Mouse (Mus musculus): ENCODE data around the gene Tgm6. TPM values are rescaled to one million over a fixed set of nuclear protein-coding genes. Genes with fewer than 3 reads are reported as not detected.

Tgm6 gene
- polyA plus RNA-seq, 1 experiment from 2014 or later: not detected

DNA sequence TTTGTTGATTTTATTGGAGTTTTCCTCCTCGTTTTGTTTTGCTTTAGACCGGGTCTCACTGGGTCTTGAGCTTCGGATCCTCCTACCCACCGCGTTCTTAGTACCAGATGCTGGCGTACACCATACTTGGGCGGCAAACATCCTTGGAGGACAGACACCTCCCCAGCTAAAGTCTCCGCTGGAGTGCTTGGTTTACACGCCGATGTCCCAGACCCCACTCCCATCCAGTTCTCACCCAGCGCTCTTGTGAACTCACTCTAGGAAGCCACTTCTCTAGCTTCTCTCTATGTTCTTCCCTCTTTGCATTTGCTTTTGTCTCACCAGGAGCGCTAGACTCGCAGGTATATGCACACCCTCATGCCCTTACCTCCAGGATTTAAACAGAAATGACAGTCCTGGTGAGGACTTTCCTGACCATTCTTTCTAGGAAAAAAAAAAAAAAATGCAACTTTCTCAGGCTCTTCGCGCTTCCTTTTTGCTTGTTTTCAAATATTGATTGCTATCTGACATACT is 67.3 kb downstream of the Tgm6 start:
- Histone ChIP-seq H3K36me3 (peaks cover 25% of the 10 kb centered on the region), H3K27me3 (no peaks in the 10 kb centered on the region), H3K9ac (peak overlapping the region; percentile 67), H3K4me1 (peaks cover 20% of the 10 kb centered on the region), H3K4me3 (replicated peaks) (peak overlapping the region; percentile 99), H3K27ac (peak overlapping the region; percentile 97), H3K9me3 (replicated peaks) (no peaks in the 10 kb centered on the region), H3K4me2 (peak overlapping the region; percentile 82)
- 2% methylated on average over 15 of the region's 15 CpGs for WGBS
- ATAC-seq (replicated peaks; ENCODE audit: low FRiP score): peak; percentile 69

DNA sequence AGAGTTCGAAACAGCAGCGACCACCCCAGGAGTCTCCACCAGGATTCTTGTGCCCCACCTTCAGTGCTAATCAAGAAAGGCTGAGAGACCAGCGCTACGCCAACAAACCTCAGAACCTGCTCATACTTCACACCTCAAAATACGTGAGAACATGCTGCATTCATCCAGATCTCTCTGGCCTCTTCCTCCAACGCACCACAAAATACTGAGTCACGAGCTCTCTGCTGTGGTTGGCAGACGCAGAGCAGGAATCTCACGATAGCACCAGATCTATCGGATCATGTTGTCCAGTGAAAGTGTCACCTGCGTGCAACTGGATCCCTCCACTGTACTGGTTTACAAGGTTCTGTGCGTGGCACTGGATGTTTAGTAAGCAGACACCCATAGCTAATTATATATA is 76.2 kb downstream of the Tgm6 start:
- no peaks in the 10 kb centered on the region for H3K36me3 ChIP-seq
- 85% methylated on average over 12 of the region's 12 CpGs for WGBS
- H3K27ac ChIP-seq: no peak overlapping the region
- no peak overlapping the region for H3K9ac ChIP-seq
- no peak overlapping the region for H3K4me2 ChIP-seq
- no peaks in the 10 kb centered on the region; the same call in 1 of the 2 replicates for H3K9me3 ChIP-seq (replicated peaks)
- ATAC-seq (replicated peaks; ENCODE audit: low FRiP score): no peak
- H3K4me3 ChIP-seq (replicated peaks): no peak overlapping the region
- no peaks in the 10 kb centered on the region for H3K27me3 ChIP-seq
- H3K4me1 ChIP-seq: no peaks in the 10 kb centered on the region

DNA sequence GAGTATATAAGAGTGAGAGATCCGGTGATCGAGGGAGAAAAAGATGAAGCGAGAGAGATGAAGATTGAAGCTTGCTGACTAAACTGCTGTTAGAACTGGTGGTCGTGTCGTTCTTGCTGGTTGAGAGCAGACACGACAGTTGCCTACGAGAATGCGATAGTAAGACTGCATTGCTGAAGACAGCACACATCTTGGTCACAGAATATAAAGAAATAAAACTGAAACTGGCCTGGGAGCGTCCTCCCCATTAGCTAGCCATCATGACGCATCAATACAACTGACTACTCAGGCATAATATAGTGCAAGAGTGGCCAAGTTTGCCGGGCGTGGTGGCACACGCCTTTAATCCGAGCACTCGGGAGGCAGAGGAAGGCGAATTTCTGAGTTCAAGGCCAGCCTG is 82.7 kb downstream of the Tgm6 start, which contains the start of gene Tmc2:
TSS of gene Tmc2 (plus strand) at position 301 of the 400 bp plus-strand sequence.
- no peaks in the 10 kb centered on the region for H3K27me3 ChIP-seq
- no peak within 1 kb of the TSS for H3K4me2 ChIP-seq
- no peak for ATAC-seq (replicated peaks; ENCODE audit: low FRiP score)
- 95% methylated on average over 16 of the region's 16 CpGs for WGBS
- no peak within 1 kb of the TSS for H3K4me3 ChIP-seq (replicated peaks)
- no peak within 1 kb of the TSS for H3K9ac ChIP-seq
- H3K4me1 ChIP-seq: no peaks in the 10 kb centered on the region
- H3K36me3 ChIP-seq: no peaks in the 10 kb centered on the region
- no peaks in the 10 kb centered on the region; the same call in 1 of the 2 replicates for H3K9me3 ChIP-seq (replicated peaks)
- no peak within 1 kb of the TSS for H3K27ac ChIP-seq

DNA sequence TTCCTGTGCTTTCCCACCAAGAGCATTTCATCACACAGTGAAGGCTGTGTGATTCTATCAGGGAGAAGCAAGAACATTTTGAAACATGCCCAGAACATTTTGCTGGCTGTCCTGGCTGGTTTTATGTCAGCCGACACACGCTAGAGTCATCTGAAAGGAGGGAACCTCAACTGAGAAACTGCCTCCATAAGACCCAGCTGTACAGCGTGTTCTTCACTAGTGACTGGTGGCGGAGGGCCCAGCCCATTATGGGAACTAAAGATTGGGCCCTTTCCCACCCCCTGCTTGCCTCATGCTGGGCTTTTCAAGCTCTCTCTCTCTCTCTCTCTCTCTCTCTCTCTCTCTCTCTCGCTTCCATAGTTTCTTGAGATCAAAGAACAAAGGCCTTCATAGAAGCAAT is 88.7 kb downstream of the Tgm6 start:
- Histone ChIP-seq H3K9ac (no peak overlapping the region), H3K4me2 (no peak overlapping the region)

More for the DNA sequence above, 88.7 kb downstream of the Tgm6 start:
- Histone ChIP-seq H3K9me3 (replicated peaks) (no peaks in the 10 kb centered on the region), H3K27ac (no peak overlapping the region), H3K4me3 (replicated peaks) (no peak overlapping the region), H3K36me3 (no peaks in the 10 kb centered on the region), H3K27me3 (no peaks in the 10 kb centered on the region), H3K4me1 (no peaks in the 10 kb centered on the region)
- ATAC-seq (replicated peaks; ENCODE audit: low FRiP score): no peak
- WGBS: 83% methylated on average over 5 of the region's 5 CpGs

Other genes with a start within 250 kb of the Tgm6 start
- 0.12 TPM in 1 of 2 replicates, not detected in the other for gene Tgm3, start 100.1 kb upstream of the Tgm6 start, polyA plus RNA-seq (2015; fragmentation: Nextera tagmentation; extraction: Ambion mirVana)
- gene Snrpb, start 67.0 kb downstream of the Tgm6 start, polyA plus RNA-seq (2015; fragmentation: Nextera tagmentation; extraction: Ambion mirVana): 653 and 661 TPM in 2 replicates
- gene Tmc2, start 82.8 kb downstream of the Tgm6 start, polyA plus RNA-seq (2015; fragmentation: Nextera tagmentation; extraction: Ambion mirVana): not detected in 2 replicates
- 317 and 325 TPM in 2 replicates for gene Nop56, start 162.0 kb downstream of the Tgm6 start, polyA plus RNA-seq (2015; fragmentation: Nextera tagmentation; extraction: Ambion mirVana)
- gene Idh3b, start 172.1 kb downstream of the Tgm6 start, polyA plus RNA-seq (2015; fragmentation: Nextera tagmentation; extraction: Ambion mirVana): 188 and 191 TPM in 2 replicates
- 2.1 and 2.8 TPM in 2 replicates for gene Ebf4, start 182.8 kb downstream of the Tgm6 start, polyA plus RNA-seq (2015; fragmentation: Nextera tagmentation; extraction: Ambion mirVana)

Measured in kidney, embryonic 15.5 days (tissue).